Mouse (Mus musculus) neural tube, embryonic 10.5 days (tissue): Measurements from ENCODE around the gene Kif17.

Source experiments
- DNase-seq: peaks from one replicate; pipeline ENCODE4 v3.0.0-alpha.2; 2017; ENCODE audit warnings: low spot score; ENCODE audit errors: extremely low spot score

Kif17 gene

GRCm38 (mm10) chr4:138250088-138250960, at the start of gene Kif17, which contains the start of gene Sh2d5:
Gene Kif17 (plus strand): TSS chr4:138250435.
Gene Sh2d5 (plus strand): TSS chr4:138250403.
- DNase-seq, result peak; percentile 84

DNA sequence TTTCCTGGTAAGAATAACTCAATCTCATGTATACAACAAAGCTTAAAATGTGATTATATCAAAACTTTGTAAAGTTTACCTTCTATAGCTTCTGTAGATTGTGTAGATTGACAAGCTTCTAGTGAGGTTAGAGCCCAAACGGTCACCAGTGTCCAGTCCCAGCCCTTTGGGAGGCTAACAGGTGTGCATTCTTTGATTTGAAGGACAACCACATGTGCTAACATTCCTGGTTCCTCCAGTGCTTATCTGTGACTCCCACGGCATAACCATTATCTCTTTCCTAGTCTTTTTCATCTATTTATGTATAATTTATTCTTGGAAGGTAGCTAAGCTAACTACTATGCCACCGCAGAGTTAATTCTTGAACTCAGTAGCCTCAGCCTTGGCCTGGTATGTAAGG, 49.5 kb upstream of the Kif17 start:
- DNase-seq, result no peak

- DNase-seq, result no peak
Observed at GRCm38 (mm10) chr4:138201696-138202095, 48.5 kb upstream of the Kif17 start.

GRCm38 (mm10) chr4:138210116-138210515, 40.1 kb upstream of the Kif17 start:
- no peak for DNase-seq

- DNase-seq, result no peak
Observed at GRCm38 (mm10) chr4:138213861-138214260, 36.4 kb upstream of the Kif17 start.

- DNase-seq, result no peak
Observed at GRCm38 (mm10) chr4:138215671-138216199, 34.5 kb upstream of the Kif17 start.

GRCm38 (mm10) chr4:138216200-138216890, 33.9 kb upstream of the Kif17 start, which contains the start of gene Hp1bp3:
Gene Hp1bp3 (plus strand): TSS chr4:138216296.
- peak; percentile 88 for DNase-seq

DNA sequence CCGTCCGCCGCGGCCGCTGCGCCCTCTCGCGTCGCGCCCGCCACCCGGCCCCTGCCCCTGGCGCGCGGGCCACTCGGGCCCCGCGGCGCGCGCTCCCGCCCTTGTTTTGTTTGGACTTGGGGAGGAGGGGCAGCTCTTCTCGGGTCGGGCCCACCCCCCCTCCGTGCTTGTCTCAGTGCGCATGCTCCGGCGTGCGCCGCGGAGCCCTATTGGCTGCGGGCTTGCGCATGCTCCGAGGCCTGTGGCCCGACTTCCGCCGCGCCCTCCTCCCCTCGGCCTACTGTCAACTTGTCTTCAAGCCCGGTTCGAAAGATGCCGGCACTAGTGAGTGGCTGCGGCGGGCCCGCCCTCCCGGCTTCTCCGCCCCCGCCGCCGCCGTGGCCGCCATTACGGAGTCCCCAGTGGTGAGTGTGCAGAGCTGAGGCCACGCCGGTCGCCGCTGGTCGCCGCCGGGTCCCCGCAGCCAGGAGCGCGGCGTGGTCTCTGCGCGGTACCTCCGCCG, 33.3 kb upstream of the Kif17 start:
- peak; percentile 99 for DNase-seq

DNA sequence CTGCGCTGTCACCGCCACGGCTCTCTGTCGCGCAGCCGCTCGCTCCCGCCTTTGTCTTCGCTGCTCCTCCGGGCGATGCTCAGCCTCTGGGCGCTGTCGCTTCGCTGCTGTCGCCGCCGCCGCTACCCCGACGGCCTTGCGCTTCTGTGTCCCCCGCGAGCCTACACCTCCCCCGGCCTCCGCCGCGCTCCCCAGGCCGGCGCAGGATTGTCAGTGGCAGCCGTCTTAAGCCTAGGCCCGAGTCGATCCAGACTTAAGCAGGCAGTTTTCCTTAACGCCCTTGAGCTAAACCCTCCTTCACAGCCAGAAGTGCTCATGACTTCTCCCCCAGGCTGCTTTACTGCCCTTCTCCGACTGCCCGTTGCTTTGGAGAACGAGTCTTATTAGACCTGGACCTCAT, 32.8 kb upstream of the Kif17 start:
- DNase-seq, result no peak

DNA sequence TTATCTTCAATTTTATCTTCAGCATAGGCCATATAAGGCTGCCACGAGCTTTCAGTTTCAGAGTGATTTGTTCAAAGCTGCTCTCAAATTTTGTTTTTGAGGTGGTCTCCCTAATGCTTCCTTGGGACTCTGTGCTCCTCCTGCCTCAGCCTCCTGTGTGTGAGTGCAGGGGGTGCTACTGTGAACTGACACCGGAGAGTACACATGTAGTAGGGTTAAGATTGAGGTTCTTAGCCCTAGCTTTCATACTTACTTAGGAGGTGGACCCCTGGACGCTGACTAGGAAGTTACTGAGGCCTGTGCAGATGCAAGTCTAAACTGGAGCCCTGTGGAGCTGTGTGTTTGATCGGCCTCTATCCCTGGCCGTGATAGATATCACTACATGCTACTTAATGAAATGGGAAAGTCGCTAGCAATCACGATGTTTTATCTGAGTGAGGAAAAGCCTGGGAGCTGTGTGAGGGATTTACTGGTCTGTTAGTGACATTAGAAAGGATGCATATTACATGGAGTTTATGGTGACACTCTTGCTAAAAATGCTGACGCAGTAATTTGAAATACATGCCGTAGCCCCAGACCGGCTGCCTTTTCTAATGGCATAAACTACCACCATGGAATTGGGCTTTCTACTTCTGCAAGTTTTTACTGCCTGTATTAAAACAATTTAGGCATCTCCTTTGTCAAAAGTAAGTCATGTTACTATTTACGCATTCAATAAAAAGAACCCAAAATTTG, 32.1 kb upstream of the Kif17 start:
- no peak for DNase-seq

DNA sequence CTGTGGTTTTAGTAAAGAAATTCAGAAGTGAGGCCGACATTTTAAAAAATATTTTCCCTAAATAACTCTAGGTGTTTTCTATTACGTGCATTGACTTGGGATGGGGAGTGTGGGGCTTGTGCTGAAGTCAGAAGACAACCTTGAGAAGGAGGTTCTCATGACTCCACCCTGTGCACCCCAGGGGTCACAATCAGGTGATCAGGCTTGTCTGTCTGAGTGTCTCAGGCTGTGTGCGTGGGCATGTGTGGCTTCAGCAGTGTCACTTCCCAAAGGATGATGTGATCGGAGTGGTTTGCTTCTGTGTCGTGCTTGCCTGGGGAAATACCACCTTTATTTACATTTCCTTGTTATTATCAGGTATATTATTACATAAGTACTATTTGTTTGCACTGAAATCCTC, 30.9 kb upstream of the Kif17 start:
- no peak for DNase-seq

DNA sequence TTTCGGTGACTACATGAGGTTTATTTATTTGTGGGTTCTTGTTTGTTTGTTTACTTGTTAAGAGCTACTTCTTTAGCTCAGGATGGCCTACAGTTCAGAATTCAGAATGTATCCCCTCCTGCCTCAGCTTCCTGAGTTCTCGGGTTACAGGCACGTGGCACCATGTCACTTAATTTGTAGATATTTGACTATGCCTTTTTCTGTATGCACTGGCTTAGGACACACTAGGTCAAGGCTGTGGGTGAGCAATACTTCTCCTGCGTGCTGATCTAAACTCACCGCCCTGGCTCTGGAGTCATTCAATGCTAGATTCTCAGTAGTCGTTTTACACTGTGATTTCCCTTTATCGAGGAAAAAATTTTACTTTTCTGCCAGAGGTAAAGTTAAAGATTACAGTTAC, 29.5 kb upstream of the Kif17 start:
- no peak for DNase-seq

DNA sequence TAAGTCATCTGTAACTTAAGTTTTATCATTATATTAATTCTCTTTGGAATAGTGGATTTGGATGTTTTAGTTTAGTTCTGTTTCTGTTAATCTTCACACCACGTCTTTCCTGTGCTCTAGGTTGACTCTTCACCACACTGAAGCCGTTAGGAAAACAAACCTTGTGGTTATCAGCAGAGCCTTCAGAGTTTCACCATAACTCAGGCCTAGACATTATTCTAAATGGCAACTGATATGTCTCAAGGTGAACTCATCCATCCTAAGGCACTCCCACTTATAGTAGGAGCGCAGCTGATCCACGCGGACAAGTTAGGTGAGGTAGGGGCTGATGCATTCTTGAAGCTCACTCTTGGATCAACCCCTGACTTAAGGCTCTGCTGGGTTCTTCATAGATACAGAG, 28.8 kb upstream of the Kif17 start:
- no peak for DNase-seq

- DNase-seq, result no peak
Observed at GRCm38 (mm10) chr4:138222396-138222795, 27.8 kb upstream of the Kif17 start.

GRCm38 (mm10) chr4:138223623-138224022, 26.6 kb upstream of the Kif17 start:
- no peak for DNase-seq

DNA sequence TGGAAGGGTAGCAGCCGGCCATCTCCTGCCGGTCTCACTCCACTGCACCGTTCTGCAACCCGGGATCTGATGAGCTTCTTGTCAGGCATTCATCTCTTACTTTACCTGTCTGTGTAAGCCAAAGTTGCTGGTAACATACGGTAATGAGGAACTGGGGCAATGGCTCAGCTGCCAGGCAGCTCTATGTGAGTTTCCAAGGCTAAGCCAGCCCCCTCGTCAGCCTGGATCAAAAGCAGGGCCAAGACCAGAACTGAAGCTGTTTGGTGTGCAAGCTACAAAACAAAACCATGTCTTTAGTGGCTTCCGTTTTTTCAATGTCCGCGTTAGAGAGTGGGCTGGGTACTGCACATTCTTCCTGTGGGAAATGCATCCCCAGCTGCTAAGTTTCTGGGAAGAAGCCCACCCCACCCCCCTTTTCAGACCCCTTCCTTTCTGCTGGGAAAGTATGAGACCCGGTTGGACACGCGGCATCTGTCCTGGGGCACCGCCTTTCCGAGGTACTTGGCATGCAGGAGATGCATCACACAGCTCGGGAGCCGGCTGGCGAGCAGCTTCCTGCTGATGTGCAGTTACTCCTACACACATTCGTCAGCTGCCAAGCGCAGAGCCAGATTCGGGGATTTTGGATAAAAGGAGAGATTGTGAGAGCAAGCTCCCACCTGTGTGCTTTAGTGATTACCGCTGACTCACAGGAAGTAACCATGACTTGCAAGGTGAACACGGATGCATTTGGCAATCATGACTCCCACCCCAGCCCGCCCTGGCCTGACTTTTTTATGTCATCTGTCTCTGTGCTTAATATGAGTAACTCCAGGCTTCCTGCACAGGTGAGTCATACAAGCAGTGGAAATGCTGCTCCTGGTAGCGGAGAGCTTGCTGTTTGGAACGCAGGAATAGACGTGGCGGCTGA, 3.2 kb upstream of the Kif17 start:
- no peak for DNase-seq

DNA sequence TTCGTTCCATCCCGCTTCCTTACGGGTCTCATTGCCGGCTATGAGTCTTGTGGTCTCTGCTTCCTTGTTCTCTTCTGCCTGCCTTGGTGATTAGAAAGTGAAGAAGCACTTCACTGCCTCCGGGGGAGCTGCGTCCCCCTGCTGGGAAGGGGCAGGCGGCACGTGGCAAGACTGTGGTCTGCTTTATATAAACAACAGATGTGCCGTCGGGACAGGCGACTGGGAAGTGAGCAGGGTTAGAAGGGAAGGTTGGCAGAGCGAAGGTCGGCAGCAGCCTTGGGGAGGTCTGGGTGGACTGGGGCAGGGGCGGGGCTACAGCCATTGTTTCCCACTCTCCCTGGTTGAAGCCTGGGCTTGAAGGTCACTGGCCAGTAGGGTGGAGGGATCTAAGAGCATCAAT, 1.6 kb downstream of the Kif17 start:
- peak; percentile 69 for DNase-seq

GRCm38 (mm10) chr4:138252231-138252630, 2.0 kb downstream of the Kif17 start:
- no peak for DNase-seq

DNA sequence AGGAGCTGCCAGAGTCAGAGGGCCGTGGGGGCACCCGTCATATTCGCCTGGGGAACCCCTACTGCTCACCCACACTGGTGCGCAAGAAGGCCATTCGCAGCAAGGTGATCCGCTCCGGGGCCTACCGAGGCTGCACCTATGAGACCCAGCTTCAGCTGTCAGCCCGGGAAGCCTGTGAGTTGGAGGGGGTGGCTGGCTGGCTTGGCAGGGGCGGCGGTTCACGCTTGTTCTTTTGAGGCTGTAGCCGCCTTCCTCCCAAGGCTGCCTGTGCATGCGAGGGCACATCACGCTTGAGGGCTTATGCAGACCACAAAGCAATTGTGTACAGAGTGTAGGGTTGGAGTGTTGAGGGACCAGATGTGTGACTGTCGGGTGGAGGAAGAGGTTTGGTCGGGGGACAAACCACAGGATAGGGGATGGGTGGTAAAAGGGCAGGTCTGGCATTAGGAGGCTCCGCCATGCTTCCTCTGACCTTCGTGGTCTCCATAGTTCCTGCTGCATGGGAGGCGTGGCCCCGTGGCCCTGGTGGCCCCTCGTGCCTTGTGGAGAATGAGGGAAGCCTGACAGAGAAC, 7.0 kb downstream of the Kif17 start:
- DNase-seq, result no peak

GRCm38 (mm10) chr4:138258663-138259062, 8.4 kb downstream of the Kif17 start:
- DNase-seq, result no peak
